Mouse (Mus musculus): ENCODE measurements at regions not wholly inside any gene's neighbourhood (a gene's known extent, or its start where the extent isn't known, plus 50 kb on each side); places are given as distances from the start of the nearest gene placed in this dataset.
"Not testable (repeated sequence)": the region's sequence is repeated elsewhere in the genome, so short reads cannot be mapped to it uniquely, and the experiment has no call there.

DNA sequence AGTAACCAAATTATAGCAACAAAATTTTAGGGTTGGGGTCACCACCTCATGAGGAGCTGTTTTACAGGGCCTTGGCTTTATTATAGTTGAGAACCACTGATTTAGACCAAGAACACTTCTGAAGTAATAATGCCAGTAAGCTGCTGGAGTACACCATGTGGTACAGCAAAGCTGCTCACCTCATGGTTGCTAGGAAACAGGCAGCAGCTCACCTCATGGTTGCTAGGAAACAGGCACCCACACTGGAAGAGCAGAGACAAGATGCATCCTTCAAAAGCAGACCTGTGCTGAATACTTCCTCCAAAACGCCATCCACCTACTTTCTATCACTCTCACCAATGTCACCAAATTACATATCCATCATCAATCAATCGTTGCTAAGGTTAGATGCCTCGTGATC lies 300.0 kb downstream of the Gxylt1 start:
- ATAC-seq (replicated peaks; ENCODE audit: insufficient number of reproducible peaks, low FRiP score, low TSS enrichment, low read depth) (no peak), DNase-seq (ENCODE audit: low spot score) (no peak)
- no peaks in the 10 kb centered on the region for H3K27me3 ChIP-seq (ENCODE audit: control insufficient read depth, insufficient read depth, low read length)
- no peak overlapping the region for H3K9ac ChIP-seq (replicated peaks; ENCODE audit: low read length)
- H3K36me3 ChIP-seq (replicated peaks; ENCODE audit: control insufficient read depth, insufficient read depth, low read depth, low read length) = no peaks in the 10 kb centered on the region
- H3K4me2 ChIP-seq (ENCODE audit: low read depth, low read length) = no peak overlapping the region
- H3K4me1 ChIP-seq (ENCODE audit: control insufficient read depth, insufficient read depth, low read length) = no peaks in the 10 kb centered on the region
- H3K9me3 ChIP-seq (replicated peaks; ENCODE audit: control insufficient read depth, low read length) = no peaks in the 10 kb centered on the region
- H3K4me3 ChIP-seq (ENCODE audit: low read depth, low read length) = no peak overlapping the region
- H3K27ac ChIP-seq (replicated peaks; ENCODE audit: low read depth, low read length) = no peak overlapping the region
- 80% methylated on average over 3 of the region's 3 CpGs for WGBS

DNA sequence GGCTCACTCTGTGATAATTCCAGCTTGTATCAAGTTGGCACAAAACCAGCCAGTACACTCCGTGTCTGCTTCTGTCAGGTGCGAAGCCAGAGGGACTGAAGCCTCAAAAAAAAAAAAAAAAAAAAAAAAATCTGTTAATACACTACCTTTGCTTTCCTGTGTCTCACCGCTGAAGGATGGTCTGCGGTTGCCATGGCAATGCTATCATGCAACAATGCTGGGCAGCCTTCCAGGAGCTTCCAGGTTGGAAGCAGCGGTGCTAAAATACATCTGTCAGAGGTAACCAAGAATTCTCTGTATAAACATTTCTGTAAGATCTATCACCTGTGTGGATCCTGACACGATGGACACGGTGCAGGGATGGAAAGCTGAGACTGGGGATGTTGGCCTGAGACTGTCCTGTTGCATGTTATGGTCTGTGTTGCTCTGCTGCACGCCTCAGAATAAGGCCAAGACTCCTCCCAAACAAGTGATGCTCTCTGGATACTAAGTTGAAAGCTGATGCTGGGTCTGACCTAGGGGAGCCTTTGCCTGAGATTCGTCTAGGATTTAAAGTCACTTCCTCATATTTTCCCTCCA lies 301.2 kb downstream of the Gxylt1 start:
- Histone ChIP-seq H3K4me2 (ENCODE audit: low read depth, low read length) (no peak overlapping the region), H3K4me3 (ENCODE audit: low read depth, low read length) (no peak overlapping the region), H3K36me3 (replicated peaks; ENCODE audit: control insufficient read depth, insufficient read depth, low read depth, low read length) (no peaks in the 10 kb centered on the region), H3K9me3 (replicated peaks; ENCODE audit: control insufficient read depth, low read length) (no peaks in the 10 kb centered on the region), H3K9ac (replicated peaks; ENCODE audit: low read length) (no peak overlapping the region), H3K27me3 (ENCODE audit: control insufficient read depth, insufficient read depth, low read length) (no peaks in the 10 kb centered on the region), H3K27ac (replicated peaks; ENCODE audit: low read depth, low read length) (no peak overlapping the region), H3K4me1 (ENCODE audit: control insufficient read depth, insufficient read depth, low read length) (no peaks in the 10 kb centered on the region)
- no peak for DNase-seq (ENCODE audit: low spot score)
- 84% methylated on average over 9 of the region's 9 CpGs for WGBS
- no peak for ATAC-seq (replicated peaks; ENCODE audit: insufficient number of reproducible peaks, low FRiP score, low TSS enrichment, low read depth)

DNA sequence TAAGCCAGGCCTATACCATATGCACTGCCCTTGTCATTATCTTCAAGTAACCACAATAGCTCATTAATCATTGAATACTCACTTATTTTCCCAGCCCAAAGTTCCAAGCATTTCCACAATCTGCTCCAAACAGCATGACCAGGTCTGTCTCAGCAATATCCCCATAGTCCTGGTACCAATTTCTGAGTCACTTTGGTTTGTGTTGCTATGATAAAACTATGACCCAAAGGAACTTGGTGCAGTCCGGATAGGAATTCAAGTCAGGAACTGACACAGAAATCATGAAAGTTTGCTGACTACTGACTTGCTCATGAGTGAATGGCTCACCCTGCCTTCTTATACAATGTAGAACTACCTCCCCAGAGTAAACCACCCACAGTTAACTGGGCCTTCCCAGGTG lies 309.4 kb downstream of the Gxylt1 start:
- Histone ChIP-seq H3K27ac (replicated peaks; ENCODE audit: low read depth, low read length) (no peak overlapping the region), H3K9ac (replicated peaks; ENCODE audit: low read length) (no peak overlapping the region), H3K27me3 (ENCODE audit: control insufficient read depth, insufficient read depth, low read length) (no peaks in the 10 kb centered on the region), H3K4me3 (ENCODE audit: low read depth, low read length) (no peak overlapping the region), H3K4me1 (ENCODE audit: control insufficient read depth, insufficient read depth, low read length) (no peaks in the 10 kb centered on the region), H3K4me2 (ENCODE audit: low read depth, low read length) (no peak overlapping the region), H3K36me3 (replicated peaks; ENCODE audit: control insufficient read depth, insufficient read depth, low read depth, low read length) (no peaks in the 10 kb centered on the region), H3K9me3 (replicated peaks; ENCODE audit: control insufficient read depth, low read length) (no peaks in the 10 kb centered on the region)
- WGBS = 92% methylated on average over 1 of the region's 1 CpGs
- no peak for ATAC-seq (replicated peaks; ENCODE audit: insufficient number of reproducible peaks, low FRiP score, low TSS enrichment, low read depth)
- DNase-seq (ENCODE audit: low spot score) = no peak

- no peaks in the 10 kb centered on the region for H3K27me3 ChIP-seq (ENCODE audit: control insufficient read depth, insufficient read depth, low read length)
- H3K36me3 ChIP-seq (replicated peaks; ENCODE audit: control insufficient read depth, insufficient read depth, low read depth, low read length) = no peaks in the 10 kb centered on the region
- no peak for DNase-seq (ENCODE audit: low spot score)
- no peaks in the 10 kb centered on the region for H3K4me1 ChIP-seq (ENCODE audit: control insufficient read depth, insufficient read depth, low read length)
- no peak overlapping the region for H3K4me2 ChIP-seq (ENCODE audit: low read depth, low read length)
- WGBS = 62% methylated on average over 3 of the region's 3 CpGs
- no peak overlapping the region for H3K9ac ChIP-seq (replicated peaks; ENCODE audit: low read length)
- no peak for ATAC-seq (replicated peaks; ENCODE audit: insufficient number of reproducible peaks, low FRiP score, low TSS enrichment, low read depth)
- H3K4me3 ChIP-seq (ENCODE audit: low read depth, low read length) = no peak overlapping the region
- no peak overlapping the region for H3K27ac ChIP-seq (replicated peaks; ENCODE audit: low read depth, low read length)
- H3K9me3 ChIP-seq (replicated peaks; ENCODE audit: control insufficient read depth, low read length) = no peaks in the 10 kb centered on the region
Observed at GRCm38 (mm10) chr15:92964901-92965300, 310.1 kb downstream of the Gxylt1 start.

DNA sequence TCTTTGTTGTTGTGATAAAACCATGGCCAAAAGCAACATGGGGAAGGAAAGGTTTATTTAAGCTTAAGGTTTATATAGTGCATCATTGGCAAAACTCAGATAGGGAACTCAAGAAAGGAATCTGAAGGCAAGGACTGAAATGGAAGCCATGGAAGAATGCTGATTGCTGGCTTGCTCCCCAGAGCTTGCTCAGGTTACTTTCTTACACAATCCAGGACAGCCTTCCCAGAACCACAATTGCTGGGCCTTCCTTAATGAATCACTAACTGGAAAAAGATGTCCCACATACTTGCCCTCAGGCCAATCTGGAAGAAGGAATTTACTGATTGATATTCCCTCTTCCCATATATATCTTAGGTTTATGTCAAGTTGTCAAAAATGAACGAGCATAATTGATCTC lies 310.8 kb downstream of the Gxylt1 start:
- H3K9me3 ChIP-seq (replicated peaks; ENCODE audit: control insufficient read depth, low read length) = no peaks in the 10 kb centered on the region
- no peaks in the 10 kb centered on the region for H3K36me3 ChIP-seq (replicated peaks; ENCODE audit: control insufficient read depth, insufficient read depth, low read depth, low read length)
- ATAC-seq (replicated peaks; ENCODE audit: insufficient number of reproducible peaks, low FRiP score, low TSS enrichment, low read depth) = no peak
- H3K4me3 ChIP-seq (ENCODE audit: low read depth, low read length) = no peak overlapping the region
- H3K27ac ChIP-seq (replicated peaks; ENCODE audit: low read depth, low read length) = no peak overlapping the region
- no peak overlapping the region for H3K9ac ChIP-seq (replicated peaks; ENCODE audit: low read length)
- WGBS = 45% methylated on average over 1 of the region's 1 CpGs
- DNase-seq (ENCODE audit: low spot score) = peak; percentile 33
- no peaks in the 10 kb centered on the region for H3K4me1 ChIP-seq (ENCODE audit: control insufficient read depth, insufficient read depth, low read length)
- H3K27me3 ChIP-seq (ENCODE audit: control insufficient read depth, insufficient read depth, low read length) = no peaks in the 10 kb centered on the region
- H3K4me2 ChIP-seq (ENCODE audit: low read depth, low read length) = no peak overlapping the region

DNA sequence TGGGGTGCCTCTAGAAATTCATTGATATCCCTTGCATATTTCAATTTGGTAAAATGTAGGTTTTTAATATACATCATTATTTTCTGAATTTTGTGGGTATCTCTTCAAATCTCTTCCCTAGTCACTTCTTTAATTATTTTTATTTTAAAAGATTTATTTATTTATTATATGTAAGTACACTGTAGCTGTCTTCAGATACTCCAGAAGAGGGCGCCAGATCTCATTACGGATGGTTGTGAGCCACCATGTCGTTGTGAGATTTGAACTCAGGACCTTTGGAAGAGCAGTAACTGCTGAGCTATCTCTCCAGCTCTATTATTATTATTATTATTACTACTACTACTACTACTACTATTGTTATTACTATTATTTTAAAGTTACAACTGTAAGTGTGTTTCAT lies 324.1 kb downstream of the Gxylt1 start:
- ATAC-seq (replicated peaks; ENCODE audit: insufficient number of reproducible peaks, low FRiP score, low TSS enrichment, low read depth); DNase-seq (ENCODE audit: low spot score); H3K9me3 ChIP-seq (replicated peaks; ENCODE audit: control insufficient read depth, low read length); H3K4me3 ChIP-seq (ENCODE audit: low read depth, low read length); H3K27me3 ChIP-seq (ENCODE audit: control insufficient read depth, insufficient read depth, low read length); H3K4me2 ChIP-seq (ENCODE audit: low read depth, low read length); H3K36me3 ChIP-seq (replicated peaks; ENCODE audit: control insufficient read depth, insufficient read depth, low read depth, low read length); H3K9ac ChIP-seq (replicated peaks; ENCODE audit: low read length); H3K27ac ChIP-seq (replicated peaks; ENCODE audit: low read depth, low read length); H3K4me1 ChIP-seq (ENCODE audit: control insufficient read depth, insufficient read depth, low read length): not testable (repeated sequence)
- WGBS = 83% methylated on average over 3 of the region's 3 CpGs

DNA sequence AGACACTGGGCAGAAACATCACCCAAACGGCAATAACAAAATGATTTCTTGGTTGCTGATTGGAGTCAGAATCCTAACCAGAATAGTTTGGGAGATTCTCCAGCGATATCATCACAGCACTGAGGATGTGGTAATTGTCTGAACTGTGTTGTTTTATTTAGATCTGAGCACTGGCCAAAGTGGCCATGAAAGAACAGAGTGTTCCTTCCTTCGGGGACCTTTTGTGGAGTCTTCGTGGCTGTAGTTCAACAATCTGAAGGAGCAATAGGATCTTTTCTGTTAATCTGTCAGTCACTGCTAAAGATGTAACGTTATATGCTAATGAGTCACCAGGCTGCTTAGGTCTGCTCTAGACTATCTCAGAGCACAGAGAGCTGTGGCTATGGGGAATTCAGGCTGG lies 328.8 kb downstream of the Gxylt1 start:
- Histone ChIP-seq H3K9me3 (replicated peaks; ENCODE audit: control insufficient read depth, low read length) (no peaks in the 10 kb centered on the region), H3K9ac (replicated peaks; ENCODE audit: low read length) (no peak overlapping the region), H3K4me3 (ENCODE audit: low read depth, low read length) (no peak overlapping the region), H3K4me2 (ENCODE audit: low read depth, low read length) (no peak overlapping the region), H3K27ac (replicated peaks; ENCODE audit: low read depth, low read length) (no peak overlapping the region), H3K36me3 (replicated peaks; ENCODE audit: control insufficient read depth, insufficient read depth, low read depth, low read length) (no peaks in the 10 kb centered on the region), H3K4me1 (ENCODE audit: control insufficient read depth, insufficient read depth, low read length) (no peaks in the 10 kb centered on the region), H3K27me3 (ENCODE audit: control insufficient read depth, insufficient read depth, low read length) (no peaks in the 10 kb centered on the region)
- 75% methylated on average over 5 of the region's 5 CpGs for WGBS
- no peak for DNase-seq (ENCODE audit: low spot score)
- ATAC-seq (replicated peaks; ENCODE audit: insufficient number of reproducible peaks, low FRiP score, low TSS enrichment, low read depth) = no peak

- H3K9ac ChIP-seq (replicated peaks; ENCODE audit: low read length) = no peak overlapping the region
- WGBS = 79% methylated on average over 8 of the region's 8 CpGs
- no peaks in the 10 kb centered on the region for H3K4me1 ChIP-seq (ENCODE audit: control insufficient read depth, insufficient read depth, low read length)
- no peaks in the 10 kb centered on the region for H3K9me3 ChIP-seq (replicated peaks; ENCODE audit: control insufficient read depth, low read length)
- no peak overlapping the region for H3K4me2 ChIP-seq (ENCODE audit: low read depth, low read length)
- H3K4me3 ChIP-seq (ENCODE audit: low read depth, low read length) = no peak overlapping the region
- ATAC-seq (replicated peaks; ENCODE audit: insufficient number of reproducible peaks, low FRiP score, low TSS enrichment, low read depth) (no peak), DNase-seq (ENCODE audit: low spot score) (no peak)
- no peak overlapping the region for H3K27ac ChIP-seq (replicated peaks; ENCODE audit: low read depth, low read length)
- no peaks in the 10 kb centered on the region for H3K27me3 ChIP-seq (ENCODE audit: control insufficient read depth, insufficient read depth, low read length)
- H3K36me3 ChIP-seq (replicated peaks; ENCODE audit: control insufficient read depth, insufficient read depth, low read depth, low read length) = no peaks in the 10 kb centered on the region
Observed at GRCm38 (mm10) chr15:92903821-92904220, 371.2 kb downstream of the Gxylt1 start.
